Mouse (Mus musculus) right cerebral cortex, postnatal 10 days (tissue): ENCODE measurements at regions not wholly inside any gene's neighbourhood (a gene's known extent, or its start where the extent isn't known, plus 50 kb on each side); places are given as distances from the start of the nearest gene placed in this dataset.

Experiments used
- DNase-seq, 2 experiments: peaks; one replicate each; pipeline ENCODE4 v3.0.0; 2021; ENCODE audit warnings: low spot score in 2 of 2

- no peak for DNase-seq
Measured at GRCm38 (mm10) chr3:38820787-38821186, 66.0 kb upstream of the Fat4 start.

- peak; percentile 38 to 58 for DNase-seq
Measured at GRCm38 (mm10) chr3:38820315-38820714, 66.4 kb upstream of the Fat4 start.

- DNase-seq = no peak
Measured at GRCm38 (mm10) chr3:38817651-38818050, 69.1 kb upstream of the Fat4 start.

- DNase-seq = no peak
Measured at GRCm38 (mm10) chr3:38812457-38812856, 74.3 kb upstream of the Fat4 start.

GRCm38 (mm10) chr3:38811635-38812034 is 75.1 kb upstream of the Fat4 start:
- DNase-seq = no peak

GRCm38 (mm10) chr3:38806469-38807055 is 80.2 kb upstream of the Fat4 start:
- no peak for DNase-seq

- DNase-seq = no peak
Measured at GRCm38 (mm10) chr3:38806036-38806435, 80.7 kb upstream of the Fat4 start.

- peak; percentile 34 to 62 for DNase-seq
Measured at GRCm38 (mm10) chr3:38795646-38796301, 91.0 kb upstream of the Fat4 start.

GRCm38 (mm10) chr3:38793221-38793620 is 93.5 kb upstream of the Fat4 start:
- DNase-seq = no peak

- peak; percentile 29 to 45 for DNase-seq
Measured at GRCm38 (mm10) chr3:38788751-38789150, 98.0 kb upstream of the Fat4 start.

- no peak for DNase-seq
Measured at GRCm38 (mm10) chr3:38783711-38784110, 103.0 kb upstream of the Fat4 start.

GRCm38 (mm10) chr3:38783051-38783450 is 103.7 kb upstream of the Fat4 start:
- no peak for DNase-seq

- DNase-seq = no peak
Measured at GRCm38 (mm10) chr3:38776743-38777366, 109.9 kb upstream of the Fat4 start.

GRCm38 (mm10) chr3:38754632-38755123 is 132.1 kb upstream of the Fat4 start:
- no peak for DNase-seq

- no peak for DNase-seq
Measured at GRCm38 (mm10) chr3:38753446-38754205, 133.1 kb upstream of the Fat4 start.

- no peak for DNase-seq
Measured at GRCm38 (mm10) chr3:38742155-38742554, 144.6 kb upstream of the Fat4 start.

GRCm38 (mm10) chr3:38722606-38723005 is 164.1 kb upstream of the Fat4 start:
- DNase-seq = no peak

- peak; percentile 47 to 65 for DNase-seq
Measured at GRCm38 (mm10) chr3:38712078-38712873, 174.5 kb upstream of the Fat4 start.

- no peak for DNase-seq
Measured at GRCm38 (mm10) chr3:38711229-38711628, 175.5 kb upstream of the Fat4 start.

GRCm38 (mm10) chr3:38707891-38708290 is 178.8 kb upstream of the Fat4 start:
- DNase-seq = no peak

GRCm38 (mm10) chr3:38699206-38699605 is 187.5 kb upstream of the Fat4 start:
- no peak for DNase-seq
